Mouse (Mus musculus): ENCODE data around the gene Dzip1.

The Dzip1 gene

GRCm38 (mm10) chr14:118924673-118925615 lies at the start of gene Dzip1:
Dzip1 (minus strand) TSS chr14:118925460.
- DNase-seq (ENCODE audit: low read depth, low spot score): no peak

- DNase-seq (ENCODE audit: low read depth, low spot score): no peak
These were observed 47.0 kb upstream of the Dzip1 start for GRCm38 (mm10) chr14:118972268-118972667.

GRCm38 (mm10) chr14:118967646-118968045 lies 42.4 kb upstream of the Dzip1 start:
- DNase-seq (ENCODE audit: low read depth, low spot score): no peak

- DNase-seq (ENCODE audit: low read depth, low spot score): no peak
These were observed 40.2 kb upstream of the Dzip1 start for GRCm38 (mm10) chr14:118965356-118966000.

GRCm38 (mm10) chr14:118958010-118958409 lies 32.8 kb upstream of the Dzip1 start:
- DNase-seq (ENCODE audit: low read depth, low spot score): no peak

GRCm38 (mm10) chr14:118951912-118952583 lies 26.8 kb upstream of the Dzip1 start:
- DNase-seq (ENCODE audit: low read depth, low spot score): no peak

GRCm38 (mm10) chr14:118948841-118949240 lies 23.6 kb upstream of the Dzip1 start:
- no peak for DNase-seq (ENCODE audit: low read depth, low spot score)

GRCm38 (mm10) chr14:118944702-118945101 lies 19.4 kb upstream of the Dzip1 start:
- no peak for DNase-seq (ENCODE audit: low read depth, low spot score)

GRCm38 (mm10) chr14:118942076-118942475 lies 16.8 kb upstream of the Dzip1 start:
- no peak for DNase-seq (ENCODE audit: low read depth, low spot score)

GRCm38 (mm10) chr14:118940796-118941495 lies 15.7 kb upstream of the Dzip1 start:
- DNase-seq (ENCODE audit: low read depth, low spot score): no peak

- DNase-seq (ENCODE audit: low read depth, low spot score): no peak
These were observed 13.3 kb upstream of the Dzip1 start for GRCm38 (mm10) chr14:118938551-118938950.

- DNase-seq (ENCODE audit: low read depth, low spot score): peak; percentile 94
These were observed 12.6 kb upstream of the Dzip1 start, which contains the start of gene Dnajc3 for GRCm38 (mm10) chr14:118937533-118938492. Dnajc3 (plus strand) TSS chr14:118937976.

- no peak for DNase-seq (ENCODE audit: low read depth, low spot score)
These were observed 11.7 kb upstream of the Dzip1 start for GRCm38 (mm10) chr14:118936952-118937351.

- no peak for DNase-seq (ENCODE audit: low read depth, low spot score)
These were observed 11.0 kb upstream of the Dzip1 start for GRCm38 (mm10) chr14:118936236-118936635.

GRCm38 (mm10) chr14:118934686-118935085 lies 9.4 kb upstream of the Dzip1 start:
- DNase-seq (ENCODE audit: low read depth, low spot score): no peak

- no peak for DNase-seq (ENCODE audit: low read depth, low spot score)
These were observed 7.7 kb upstream of the Dzip1 start for GRCm38 (mm10) chr14:118932956-118933355.

GRCm38 (mm10) chr14:118931181-118931580 lies 5.9 kb upstream of the Dzip1 start:
- no peak for DNase-seq (ENCODE audit: low read depth, low spot score)

- DNase-seq (ENCODE audit: low read depth, low spot score): no peak
These were observed 5.5 kb upstream of the Dzip1 start for GRCm38 (mm10) chr14:118930777-118931176.

- no peak for DNase-seq (ENCODE audit: low read depth, low spot score)
These were observed 4.5 kb upstream of the Dzip1 start for GRCm38 (mm10) chr14:118929779-118930178.

- DNase-seq (ENCODE audit: low read depth, low spot score): no peak
These were observed 3.3 kb upstream of the Dzip1 start for GRCm38 (mm10) chr14:118928565-118928964.
